Mouse (Mus musculus) lung, embryonic 15.5 days (tissue): ENCODE measurements around the gene Nobox. TPM values are rescaled to one million over a fixed set of nuclear protein-coding genes. Genes with fewer than 3 reads are reported as not detected.

Experiments used
- ATAC-seq: fragments of 200-750 bp; cut with Nextera tagmentation; 2 replicates; pipeline ENCODE4 v1.8.0; 2017; ENCODE audit warnings: moderate number of reproducible peaks, borderline replicate concordance; ENCODE audit not compliant: low FRiP score, low TSS enrichment; ENCODE audit errors: extremely low read depth
- H3K27ac ChIP-seq: fragments of 300-500 bp; sonication (generic); 2 replicates; pipeline ENCODE4 v1.5.1; 2015; ENCODE audit warnings: moderate library complexity, mild to moderate bottlenecking, inconsistent platforms
- H3K27me3 ChIP-seq: fragments of 300-500 bp; sonication (generic); 2 replicates; pipeline ENCODE4 v1.6.1; 2015; ENCODE audit warnings: inconsistent platforms
- H3K36me3 ChIP-seq: fragments of 300-500 bp; sonication (generic); 2 replicates; pipeline ENCODE4 v1.6.1; 2015; ENCODE audit warnings: inconsistent platforms
- H3K4me1 ChIP-seq: fragments of 300-500 bp; sonication (generic); 2 replicates; pipeline ENCODE4 v1.6.1; 2015; ENCODE audit warnings: inconsistent platforms
- H3K4me2 ChIP-seq: fragments of 300-500 bp; sonication (generic); 2 replicates; pipeline ENCODE4 v1.6.1; 2015; ENCODE audit warnings: inconsistent platforms, mild to moderate bottlenecking, moderate library complexity
- H3K4me3 ChIP-seq: fragments of 300-500 bp; sonication (generic); 2 replicates; pipeline ENCODE4 v1.5.1; 2015; ENCODE audit warnings: mild to moderate bottlenecking, inconsistent platforms
- H3K9ac ChIP-seq: fragments of 300-500 bp; sonication (generic); 2 replicates; pipeline ENCODE4 v1.6.1; 2015; ENCODE audit warnings: inconsistent platforms
- H3K9me3 ChIP-seq: fragments of 300-500 bp; sonication (generic); 2 replicates; pipeline ENCODE4 v1.6.1; 2016; ENCODE audit warnings: inconsistent platforms
- WGBS: fragments of 180-500 bp; shearing (Covaris S2); methylation state at CpG from one replicate; pipeline ENCODE4 v1.1.7; 2015; 5-methylcytosine and 5-hydroxymethylcytosine counted together
- polyA plus RNA-seq: library from polyadenylated mRNA; unstranded; fragments of >200 nt; fragmentation: Nextera tagmentation; extraction: Ambion mirVana; gene quantifications from 2 replicates; pipeline ENCODE4 v1.2.1, GENCODE M21; 2015

Nobox gene
- polyA plus RNA-seq, 1 experiment from 2014 or later: 0.20 TPM

- Histone ChIP-seq H3K27ac (no peak overlapping the region), H3K27me3 (no peaks in the 10 kb centered on the region), H3K4me1 (peaks cover 19% of the 10 kb centered on the region), H3K4me2 (no peak overlapping the region), H3K36me3 (no peaks in the 10 kb centered on the region), H3K4me3 (no peak overlapping the region), H3K9me3 (no peaks in the 10 kb centered on the region), H3K9ac (no peak overlapping the region)
- no peak for ATAC-seq
These were observed 3.2 kb upstream of the Nobox start for GRCm38 (mm10) chr6:43312546-43312945.

- Histone ChIP-seq H3K27me3 (no peaks in the 10 kb centered on the region), H3K27ac (0 out of 2 replicates have a peak overlapping the region, but pooled peaks have one; percentile 29), H3K4me2 (no peak overlapping the region), H3K9ac (no peak overlapping the region), H3K4me1 (peaks cover 19% of the 10 kb centered on the region), H3K9me3 (no peaks in the 10 kb centered on the region), H3K36me3 (no peaks in the 10 kb centered on the region), H3K4me3 (no peak overlapping the region)
- ATAC-seq: no peak
- 26% methylated on average over 6 of the region's 6 CpGs for WGBS
These were observed 717 bp upstream of the Nobox start for GRCm38 (mm10) chr6:43310071-43310470.

- Histone ChIP-seq H3K27me3 (no peaks in the 10 kb centered on the region), H3K4me2 (no peak overlapping the region), H3K4me3 (no peak overlapping the region), H3K27ac (no peak overlapping the region), H3K4me1 (peaks cover 31% of the 10 kb centered on the region), H3K9ac (no peak overlapping the region), H3K36me3 (no peaks in the 10 kb centered on the region), H3K9me3 (no peaks in the 10 kb centered on the region)
- 25% methylated on average over 2 of the region's 2 CpGs for WGBS
- no peak for ATAC-seq
These were observed 11.9 kb downstream of the Nobox start for GRCm38 (mm10) chr6:43297508-43297850.

GRCm38 (mm10) chr6:43296798-43297507 is 12.4 kb downstream of the Nobox start:
- no peaks in the 10 kb centered on the region for H3K27me3 ChIP-seq
- no peak overlapping the region for H3K9ac ChIP-seq
- no peak for ATAC-seq
- peak overlapping the region; percentile 84; the same call in 1 of the 2 replicates for H3K27ac ChIP-seq
- H3K36me3 ChIP-seq: no peaks in the 10 kb centered on the region
- H3K4me3 ChIP-seq: no peak overlapping the region
- H3K4me2 ChIP-seq: no peak overlapping the region
- H3K4me1 ChIP-seq: peaks cover 35% of the 10 kb centered on the region
- WGBS: 31% methylated on average over 7 of the region's 7 CpGs
- no peaks in the 10 kb centered on the region for H3K9me3 ChIP-seq

GRCm38 (mm10) chr6:43295908-43296307 is 13.4 kb downstream of the Nobox start:
- peak overlapping the region; percentile 84 for H3K27ac ChIP-seq
- 11% methylated on average over 5 of the region's 5 CpGs for WGBS
- H3K9ac ChIP-seq: no peak overlapping the region
- ATAC-seq: peak; percentile 92
- peaks cover 37% of the 10 kb centered on the region for H3K4me1 ChIP-seq
- no peaks in the 10 kb centered on the region for H3K9me3 ChIP-seq
- peaks cover 2% of the 10 kb centered on the region; the same call in 1 of the 2 replicates for H3K36me3 ChIP-seq
- H3K4me2 ChIP-seq: no peak overlapping the region
- no peaks in the 10 kb centered on the region for H3K27me3 ChIP-seq
- H3K4me3 ChIP-seq: no peak overlapping the region

- Histone ChIP-seq H3K4me2 (no peak overlapping the region), H3K4me3 (no peak overlapping the region), H3K27me3 (no peaks in the 10 kb centered on the region), H3K9me3 (no peaks in the 10 kb centered on the region), H3K9ac (no peak overlapping the region), H3K27ac (peak overlapping the region; percentile 74; the same call in 1 of the 2 replicates), H3K4me1 (peaks cover 37% of the 10 kb centered on the region), H3K36me3 (peaks cover 15% of the 10 kb centered on the region)
- WGBS: 76% methylated on average over 7 of the region's 7 CpGs
- no peak for ATAC-seq
These were observed 16.2 kb downstream of the Nobox start for GRCm38 (mm10) chr6:43293175-43293574.

- H3K9me3 ChIP-seq: no peaks in the 10 kb centered on the region
These were observed 16.8 kb downstream of the Nobox start for GRCm38 (mm10) chr6:43292471-43293076.

GRCm38 (mm10) chr6:43292041-43292440 is 17.3 kb downstream of the Nobox start:
- H3K36me3 ChIP-seq: peaks cover 26% of the 10 kb centered on the region
- no peak overlapping the region for H3K4me2 ChIP-seq
- peaks cover 30% of the 10 kb centered on the region for H3K4me1 ChIP-seq
- no peak overlapping the region for H3K4me3 ChIP-seq
- no peak overlapping the region for H3K9ac ChIP-seq
- WGBS: 43% methylated on average over 3 of the region's 3 CpGs
- peak overlapping the region; percentile 74 for H3K27ac ChIP-seq
- ATAC-seq: no peak
- no peaks in the 10 kb centered on the region for H3K9me3 ChIP-seq
- no peaks in the 10 kb centered on the region for H3K27me3 ChIP-seq

More at GRCm38 (mm10) chr6:43292471-43293076, 16.8 kb downstream of the Nobox start:
- H3K9ac ChIP-seq: no peak overlapping the region
- H3K36me3 ChIP-seq: peaks cover 21% of the 10 kb centered on the region
- no peak overlapping the region for H3K4me2 ChIP-seq
- WGBS: 30% methylated on average over 6 of the region's 6 CpGs
- H3K4me3 ChIP-seq: no peak overlapping the region
- ATAC-seq: peak; percentile 55; the same call in 1 of the 2 replicates
- peak overlapping the region; percentile 74 for H3K27ac ChIP-seq
- H3K27me3 ChIP-seq: no peaks in the 10 kb centered on the region
- H3K4me1 ChIP-seq: peaks cover 33% of the 10 kb centered on the region

GRCm38 (mm10) chr6:43280481-43280880 is 28.9 kb downstream of the Nobox start:
- Histone ChIP-seq H3K4me3 (no peak overlapping the region), H3K4me2 (no peak overlapping the region), H3K4me1 (no peaks in the 10 kb centered on the region), H3K27me3 (no peaks in the 10 kb centered on the region), H3K9ac (no peak overlapping the region), H3K9me3 (no peaks in the 10 kb centered on the region), H3K27ac (no peak overlapping the region), H3K36me3 (peaks cover 84% of the 10 kb centered on the region)
- ATAC-seq: no peak
- 86% methylated on average over 5 of the region's 5 CpGs for WGBS

- Histone ChIP-seq H3K9ac (no peak overlapping the region), H3K4me2 (no peak overlapping the region), H3K4me3 (no peak overlapping the region), H3K4me1 (no peaks in the 10 kb centered on the region), H3K9me3 (no peaks in the 10 kb centered on the region), H3K27me3 (no peaks in the 10 kb centered on the region), H3K36me3 (peaks cover 83% of the 10 kb centered on the region), H3K27ac (no peak overlapping the region)
- no peak for ATAC-seq
These were observed 31.1 kb downstream of the Nobox start for GRCm38 (mm10) chr6:43278247-43278646.

- Histone ChIP-seq H3K4me3 (no peak overlapping the region), H3K36me3 (peaks cover 49% of the 10 kb centered on the region), H3K27ac (no peak overlapping the region), H3K9ac (no peak overlapping the region), H3K4me2 (no peak overlapping the region), H3K9me3 (no peaks in the 10 kb centered on the region), H3K4me1 (no peaks in the 10 kb centered on the region), H3K27me3 (no peaks in the 10 kb centered on the region)
- ATAC-seq: no peak
- 82% methylated on average over 4 of the region's 4 CpGs for WGBS
These were observed 35.2 kb downstream of the Nobox start for GRCm38 (mm10) chr6:43274123-43274522.

- peak; percentile 81 for ATAC-seq
These were observed 36.8 kb downstream of the Nobox start for GRCm38 (mm10) chr6:43272597-43272996.

More at GRCm38 (mm10) chr6:43272597-43272996, 36.8 kb downstream of the Nobox start:
- no peaks in the 10 kb centered on the region for H3K27me3 ChIP-seq
- H3K9ac ChIP-seq: no peak overlapping the region
- no peaks in the 10 kb centered on the region; the same call in 1 of the 2 replicates for H3K4me1 ChIP-seq
- H3K27ac ChIP-seq: peak overlapping the region; percentile 75
- no peak overlapping the region for H3K4me2 ChIP-seq
- peaks cover 46% of the 10 kb centered on the region for H3K36me3 ChIP-seq
- H3K4me3 ChIP-seq: no peak overlapping the region
- H3K9me3 ChIP-seq: no peaks in the 10 kb centered on the region
